Mouse (Mus musculus): ENCODE data around the gene Brd4. TPM values are rescaled to one million over a fixed set of nuclear protein-coding genes. Genes with fewer than 3 reads are reported as not detected.
"Not testable (repeated sequence)": the region's sequence is repeated elsewhere in the genome, so short reads cannot be mapped to it uniquely, and the experiment has no call there.

Gene Brd4
- polyA plus RNA-seq, 1 experiment from 2014 or later: 73.9 TPM

DNA sequence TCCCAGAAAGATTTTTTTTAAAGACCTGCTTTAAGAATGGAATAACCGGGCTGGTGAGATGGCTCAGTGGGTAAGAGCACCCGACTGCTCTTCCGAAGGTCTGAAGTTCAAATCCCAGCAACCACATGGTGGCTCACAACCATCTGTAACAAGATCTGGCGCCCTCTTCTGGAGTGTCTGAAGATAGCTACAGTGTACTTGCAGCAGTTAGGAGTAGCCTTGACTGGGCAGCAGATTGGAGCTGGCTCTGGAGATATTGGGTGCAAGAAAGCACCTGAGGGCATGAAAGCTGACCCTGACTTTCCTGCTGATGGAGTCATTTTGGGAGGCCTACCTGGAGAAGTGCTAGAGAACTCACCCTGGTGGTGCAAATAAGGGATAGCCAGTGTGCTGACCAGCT lies 68.9 kb downstream of the Brd4 start:
- H3K9me3 ChIP-seq (replicated peaks); H3K4me1 ChIP-seq; H3K27ac ChIP-seq (replicated peaks); ATAC-seq (ENCODE audit: low FRiP score); H3K27me3 ChIP-seq (replicated peaks); H3K4me3 ChIP-seq (replicated peaks); H3K4me2 ChIP-seq; H3K9ac ChIP-seq (replicated peaks): not testable (repeated sequence)
- peaks cover 71% of the 10 kb centered on the region for H3K36me3 ChIP-seq
- 82% methylated on average over 4 of the region's 4 CpGs for WGBS

DNA sequence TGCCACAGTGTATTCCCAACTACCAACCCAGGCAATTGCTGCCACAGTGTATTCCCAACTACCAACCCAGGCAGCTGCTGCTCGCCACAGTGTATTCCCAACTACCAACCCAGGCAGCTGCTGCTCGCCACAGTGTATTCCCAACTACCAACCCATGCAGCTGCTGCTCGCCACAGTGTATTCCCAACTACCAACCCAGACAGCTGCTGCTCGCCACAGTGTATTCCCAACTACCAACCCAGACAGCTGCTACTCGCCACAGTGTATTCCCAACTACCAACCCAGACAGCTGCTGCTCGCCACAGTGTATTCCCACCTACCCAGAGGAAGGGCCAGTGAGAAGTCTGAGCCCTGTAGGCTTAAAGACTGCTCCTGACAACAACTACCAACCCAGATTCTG lies 73.0 kb downstream of the Brd4 start:
- ATAC-seq (ENCODE audit: low FRiP score): not testable (repeated sequence)
- WGBS: 91% methylated on average over 6 of the region's 6 CpGs

DNA sequence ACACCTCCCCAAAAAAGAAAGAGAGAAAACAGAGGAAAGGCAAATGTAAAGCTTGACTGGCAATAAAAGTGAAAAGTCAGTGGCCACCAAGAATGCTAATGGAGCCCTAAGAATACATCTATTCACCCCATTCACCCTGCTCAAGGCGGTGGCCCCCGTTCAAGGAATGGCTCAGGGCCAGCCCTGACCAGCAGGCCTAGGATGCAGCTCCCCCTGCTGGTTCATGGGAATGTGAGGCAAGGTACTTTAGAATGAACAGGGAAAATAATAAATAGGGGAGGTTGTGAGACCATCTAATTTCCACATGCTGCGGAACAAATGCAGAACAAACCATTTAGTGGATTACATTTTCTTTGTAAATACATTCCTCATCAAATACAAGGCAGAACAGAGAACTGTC lies 74.8 kb downstream of the Brd4 start:
- WGBS: 27% methylated on average over 3 of the region's 3 CpGs
- no peaks in the 10 kb centered on the region for H3K27me3 ChIP-seq (replicated peaks)
- H3K4me3 ChIP-seq (replicated peaks): no peak overlapping the region
- H3K27ac ChIP-seq (replicated peaks): peak overlapping the region; percentile 46
- no peak overlapping the region for H3K4me2 ChIP-seq
- H3K36me3 ChIP-seq: peaks cover 82% of the 10 kb centered on the region
- peak; percentile 63; the same call in 1 of the 2 replicates for ATAC-seq (ENCODE audit: low FRiP score)
- no peaks in the 10 kb centered on the region for H3K9me3 ChIP-seq (replicated peaks)
- H3K9ac ChIP-seq (replicated peaks): no peak overlapping the region
- H3K4me1 ChIP-seq: 0 out of 2 replicates have a peak, but pooled peaks cover 3% of the 10 kb centered on the region

More for the DNA sequence above, 73.0 kb downstream of the Brd4 start:
- not testable (repeated sequence) for H3K4me3 ChIP-seq (replicated peaks); H3K27me3 ChIP-seq (replicated peaks); H3K4me2 ChIP-seq; H3K27ac ChIP-seq (replicated peaks); H3K4me1 ChIP-seq; H3K9me3 ChIP-seq (replicated peaks); H3K9ac ChIP-seq (replicated peaks)
- peaks cover 76% of the 10 kb centered on the region for H3K36me3 ChIP-seq

DNA sequence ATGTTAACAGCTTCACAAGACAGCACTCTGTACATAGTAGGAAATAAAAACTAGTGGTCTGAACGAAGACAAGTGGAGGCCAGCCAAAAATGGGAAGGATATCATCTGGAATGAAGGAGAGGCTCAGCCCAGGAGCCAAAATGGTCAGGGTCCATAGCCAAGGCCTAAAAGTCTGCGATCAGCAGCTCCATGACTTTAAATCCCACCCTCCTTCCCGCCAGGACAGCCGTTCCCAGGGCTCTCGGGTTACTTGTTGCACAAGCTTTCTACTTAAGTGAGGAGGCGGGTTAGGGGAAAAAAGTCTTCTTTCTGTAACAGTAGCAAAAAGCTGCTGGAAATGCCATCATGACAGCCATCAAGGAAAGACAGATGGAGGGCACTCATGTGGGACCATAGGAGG lies 75.4 kb downstream of the Brd4 start:
- H3K27ac ChIP-seq (replicated peaks): peak overlapping the region; percentile 46
- no peak overlapping the region for H3K9ac ChIP-seq (replicated peaks)
- H3K27me3 ChIP-seq (replicated peaks): no peaks in the 10 kb centered on the region
- 72% methylated on average over 6 of the region's 6 CpGs for WGBS
- H3K36me3 ChIP-seq: peaks cover 82% of the 10 kb centered on the region
- H3K4me2 ChIP-seq: no peak overlapping the region
- no peaks in the 10 kb centered on the region for H3K9me3 ChIP-seq (replicated peaks)
- 0 out of 2 replicates have a peak, but pooled peaks cover 3% of the 10 kb centered on the region for H3K4me1 ChIP-seq
- no peak overlapping the region for H3K4me3 ChIP-seq (replicated peaks)
- no peak for ATAC-seq (ENCODE audit: low FRiP score)

DNA sequence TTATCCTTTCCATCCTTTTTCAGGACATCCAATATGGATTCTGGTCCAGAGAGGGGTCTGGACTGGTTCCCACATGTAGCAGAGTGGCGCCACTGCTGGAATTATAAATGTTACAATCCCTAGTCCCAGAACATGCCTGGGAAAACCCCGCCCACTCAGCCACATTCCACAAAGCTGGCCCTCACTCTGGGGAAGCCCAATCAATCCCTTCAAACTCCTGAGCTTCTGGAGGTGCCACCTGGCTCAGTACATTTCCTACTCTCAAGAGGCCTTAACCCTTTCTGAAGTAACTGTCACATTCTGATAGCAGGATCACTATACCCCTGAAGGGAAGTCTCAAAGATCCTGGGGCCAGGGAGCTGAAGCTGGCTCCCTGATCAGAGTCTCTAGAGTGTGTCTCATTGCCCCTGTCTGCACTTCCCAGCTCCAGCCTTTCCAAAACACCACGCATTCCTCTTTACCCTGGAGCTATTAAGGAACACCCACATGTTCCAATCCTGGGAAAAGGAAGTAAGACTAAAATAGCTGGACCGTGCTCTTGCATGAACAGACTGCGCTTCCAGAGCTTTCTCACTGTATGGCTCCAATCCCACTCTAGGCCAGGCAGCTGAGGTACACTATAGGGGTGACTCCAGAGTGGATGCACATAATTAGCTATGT lies 76.8 kb downstream of the Brd4 start:
- Histone ChIP-seq H3K9ac (replicated peaks) (no peak overlapping the region), H3K36me3 (peaks cover 82% of the 10 kb centered on the region), H3K4me3 (replicated peaks) (no peak overlapping the region), H3K9me3 (replicated peaks) (no peaks in the 10 kb centered on the region), H3K27ac (replicated peaks) (peak overlapping the region; percentile 28; the same call in 1 of the 2 replicates), H3K4me2 (no peak overlapping the region), H3K27me3 (replicated peaks) (no peaks in the 10 kb centered on the region), H3K4me1 (0 out of 2 replicates have a peak, but pooled peaks cover 3% of the 10 kb centered on the region)
- WGBS: 83% methylated on average over 5 of the region's 5 CpGs
- no peak for ATAC-seq (ENCODE audit: low FRiP score)

GRCm38 (mm10) chr17:32205345-32205744 lies 79.2 kb downstream of the Brd4 start:
- no peak for ATAC-seq (ENCODE audit: low FRiP score)
- peaks cover 85% of the 10 kb centered on the region for H3K36me3 ChIP-seq
- no peaks in the 10 kb centered on the region for H3K9me3 ChIP-seq (replicated peaks)
- H3K4me1 ChIP-seq: 0 out of 2 replicates have a peak, but pooled peaks cover 3% of the 10 kb centered on the region
- WGBS: 95% methylated on average over 3 of the region's 3 CpGs
- H3K4me3 ChIP-seq (replicated peaks): no peak overlapping the region
- H3K4me2 ChIP-seq: no peak overlapping the region
- H3K27me3 ChIP-seq (replicated peaks): no peaks in the 10 kb centered on the region
- no peak overlapping the region for H3K9ac ChIP-seq (replicated peaks)
- H3K27ac ChIP-seq (replicated peaks): no peak overlapping the region

DNA sequence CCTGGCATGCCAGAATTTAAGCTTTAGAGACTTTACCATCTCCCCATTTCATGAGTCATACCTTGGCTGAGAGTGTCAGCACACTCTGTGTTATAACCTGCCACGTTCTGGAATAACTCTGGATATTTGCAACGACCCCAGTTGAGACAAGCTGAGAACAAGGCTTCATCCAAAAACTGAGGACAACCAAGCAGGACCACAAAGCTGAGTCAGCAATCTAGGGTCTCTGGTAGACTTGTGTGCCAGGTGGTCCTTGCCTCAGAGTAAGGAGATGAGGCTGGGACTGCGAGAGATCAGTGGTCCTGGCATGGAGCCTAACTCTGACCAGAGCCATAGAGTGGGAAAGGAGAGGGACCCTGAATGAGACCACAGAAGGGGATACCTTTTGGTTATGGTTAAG lies 81.5 kb downstream of the Brd4 start:
- Histone ChIP-seq H3K4me2 (no peak overlapping the region), H3K4me3 (replicated peaks) (no peak overlapping the region), H3K27ac (replicated peaks) (no peak overlapping the region), H3K4me1 (no peaks in the 10 kb centered on the region), H3K9ac (replicated peaks) (no peak overlapping the region), H3K9me3 (replicated peaks) (no peaks in the 10 kb centered on the region), H3K27me3 (replicated peaks) (no peaks in the 10 kb centered on the region), H3K36me3 (peaks cover 93% of the 10 kb centered on the region)
- 90% methylated on average over 3 of the region's 3 CpGs for WGBS
- no peak for ATAC-seq (ENCODE audit: low FRiP score)

- 85% methylated on average over 5 of the region's 5 CpGs for WGBS
- peaks cover 92% of the 10 kb centered on the region for H3K36me3 ChIP-seq
- H3K9ac ChIP-seq (replicated peaks): no peak overlapping the region
These were observed 83.4 kb downstream of the Brd4 start for GRCm38 (mm10) chr17:32201086-32201485.

DNA sequence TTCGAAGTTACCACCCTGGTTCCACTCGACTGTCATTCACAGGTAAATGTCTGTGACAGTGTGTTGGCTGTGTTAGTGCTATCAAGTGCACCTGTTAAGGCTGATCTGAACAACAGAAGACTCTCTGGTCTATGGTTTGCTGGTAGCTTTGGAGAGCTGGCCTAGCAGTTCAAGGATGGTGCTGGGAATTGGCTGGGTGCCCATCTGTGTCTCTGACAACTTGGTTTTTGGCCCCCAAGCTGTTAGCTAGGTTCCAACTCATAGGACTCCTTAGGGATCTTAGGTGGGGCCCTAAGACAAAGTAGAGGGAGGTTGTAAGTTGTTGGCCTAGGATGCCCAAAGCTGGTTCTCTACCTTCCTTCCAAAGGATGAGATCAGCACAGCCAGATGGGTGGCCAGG lies 84.7 kb downstream of the Brd4 start:
- H3K9ac ChIP-seq (replicated peaks): no peak overlapping the region
- H3K4me2 ChIP-seq: no peak overlapping the region
- H3K4me3 ChIP-seq (replicated peaks): no peak overlapping the region
- H3K9me3 ChIP-seq (replicated peaks): no peaks in the 10 kb centered on the region
- ATAC-seq (ENCODE audit: low FRiP score): no peak
- WGBS: 93% methylated on average over 2 of the region's 2 CpGs
- no peak overlapping the region for H3K27ac ChIP-seq (replicated peaks)
- peaks cover 93% of the 10 kb centered on the region for H3K36me3 ChIP-seq
- H3K4me1 ChIP-seq: no peaks in the 10 kb centered on the region
- H3K27me3 ChIP-seq (replicated peaks): no peaks in the 10 kb centered on the region

More at GRCm38 (mm10) chr17:32201086-32201485, 83.4 kb downstream of the Brd4 start:
- Histone ChIP-seq H3K4me2 (no peak overlapping the region), H3K9me3 (replicated peaks) (no peaks in the 10 kb centered on the region), H3K4me1 (no peaks in the 10 kb centered on the region), H3K27me3 (replicated peaks) (no peaks in the 10 kb centered on the region), H3K4me3 (replicated peaks) (no peak overlapping the region), H3K27ac (replicated peaks) (no peak overlapping the region)
- no peak for ATAC-seq (ENCODE audit: low FRiP score)

DNA sequence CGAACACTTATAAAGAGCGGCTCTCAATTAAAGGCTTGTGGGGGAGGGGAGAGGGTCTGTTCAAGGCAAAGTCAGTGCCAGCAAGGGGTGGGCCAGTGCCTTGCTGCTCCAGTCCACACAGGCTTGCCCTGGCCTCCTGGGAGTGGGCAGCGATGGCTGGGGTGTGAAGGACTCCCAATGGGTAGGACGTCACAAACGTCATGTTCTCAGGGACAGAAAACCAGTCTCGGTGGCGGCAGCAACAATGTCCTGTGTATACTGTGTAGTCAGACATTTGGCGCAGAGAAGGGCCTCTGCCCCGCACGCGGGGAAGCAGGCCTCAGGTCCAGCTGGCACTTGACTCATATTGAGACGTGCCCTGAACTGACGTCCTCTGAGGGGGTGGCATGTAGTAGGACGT lies 87.4 kb downstream of the Brd4 start:
- 0 out of 2 replicates have a peak overlapping the region, but pooled peaks have one; percentile 23 for H3K27ac ChIP-seq (replicated peaks)
- no peaks in the 10 kb centered on the region for H3K4me1 ChIP-seq
- no peak overlapping the region for H3K4me3 ChIP-seq (replicated peaks)
- H3K9me3 ChIP-seq (replicated peaks): no peaks in the 10 kb centered on the region
- ATAC-seq (ENCODE audit: low FRiP score): no peak
- WGBS: 81% methylated on average over 14 of the region's 14 CpGs
- no peak overlapping the region for H3K4me2 ChIP-seq
- H3K36me3 ChIP-seq: peaks cover 73% of the 10 kb centered on the region
- H3K9ac ChIP-seq (replicated peaks): no peak overlapping the region
- H3K27me3 ChIP-seq (replicated peaks): no peaks in the 10 kb centered on the region

DNA sequence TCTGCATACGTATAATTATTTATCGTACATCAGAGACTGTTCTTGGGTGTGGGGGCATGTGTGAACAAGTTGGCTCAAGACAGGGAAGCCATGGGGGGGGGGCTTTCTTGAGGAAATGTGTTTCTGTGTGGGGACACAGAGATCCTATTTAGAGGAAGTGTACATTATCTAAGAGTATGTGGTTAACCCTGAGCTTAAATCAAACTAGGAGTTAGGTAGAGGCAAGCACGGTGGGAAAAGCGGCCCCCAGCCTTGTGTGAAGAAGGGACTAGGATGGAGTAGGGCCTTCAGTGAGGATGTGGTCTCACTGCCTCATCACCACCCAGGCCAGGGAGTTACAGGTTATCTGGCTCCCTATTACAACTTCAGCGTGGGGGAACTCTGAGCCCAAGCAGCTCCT lies 88.8 kb downstream of the Brd4 start:
- no peaks in the 10 kb centered on the region for H3K4me1 ChIP-seq
- no peak for ATAC-seq (ENCODE audit: low FRiP score)
- peaks cover 58% of the 10 kb centered on the region for H3K36me3 ChIP-seq
- 92% methylated on average over 5 of the region's 5 CpGs for WGBS
- no peak overlapping the region for H3K9ac ChIP-seq (replicated peaks)
- no peaks in the 10 kb centered on the region for H3K27me3 ChIP-seq (replicated peaks)
- H3K4me2 ChIP-seq: no peak overlapping the region
- H3K4me3 ChIP-seq (replicated peaks): no peak overlapping the region
- H3K27ac ChIP-seq (replicated peaks): no peak overlapping the region
- no peaks in the 10 kb centered on the region for H3K9me3 ChIP-seq (replicated peaks)

GRCm38 (mm10) chr17:32193010-32193409 lies 91.5 kb downstream of the Brd4 start:
- Histone ChIP-seq H3K4me3 (replicated peaks) (no peak overlapping the region), H3K36me3 (peaks cover 31% of the 10 kb centered on the region), H3K27ac (replicated peaks) (no peak overlapping the region), H3K4me1 (peaks cover 15% of the 10 kb centered on the region), H3K9ac (replicated peaks) (no peak overlapping the region), H3K27me3 (replicated peaks) (peaks cover 13% of the 10 kb centered on the region; the same call in 1 of the 2 replicates), H3K9me3 (replicated peaks) (no peaks in the 10 kb centered on the region), H3K4me2 (no peak overlapping the region)
- WGBS: 83% methylated on average over 5 of the region's 5 CpGs
- ATAC-seq (ENCODE audit: low FRiP score): no peak
